Mouse (Mus musculus) adrenal gland, postnatal 10 days (tissue): ENCODE data around the gene Prdm16. TPM values are rescaled to one million over a fixed set of nuclear protein-coding genes. Genes with fewer than 3 reads are reported as not detected.

Experiments used
- DNase-seq: peaks from one replicate; pipeline ENCODE4 v3.0.0; 2021; ENCODE audit warnings: mixed read lengths
- total RNA-seq, 2 experiments: library from RNA; stranded (reverse); gene quantifications; 2 replicates each; pipeline ENCODE4 v1.2.3; 2021

Prdm16 gene
- total RNA-seq, 2 experiments from 2014 or later: 9.0 to 17.8 TPM

DNA sequence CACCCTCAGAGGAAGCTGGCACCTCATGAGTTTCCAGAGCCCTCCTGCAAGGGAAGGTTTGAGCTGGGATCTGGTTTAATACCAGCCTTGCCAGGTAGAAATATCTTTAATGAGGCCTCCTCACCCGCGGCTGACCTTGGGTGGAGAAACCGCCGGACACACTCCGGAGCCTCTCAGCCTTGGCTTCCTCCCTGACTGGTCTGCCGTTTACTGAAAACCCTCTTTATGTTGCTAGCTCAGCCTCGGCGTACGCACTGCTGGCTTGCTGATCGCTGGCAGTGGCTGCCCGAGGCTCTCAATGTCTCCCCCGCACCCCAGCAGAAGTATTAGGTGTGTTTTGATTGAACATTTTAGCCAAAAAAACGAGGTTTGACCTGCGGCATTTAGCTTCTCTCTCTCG lies 156.5 kb downstream of the Prdm16 start:
- DNase-seq: no peak

DNA sequence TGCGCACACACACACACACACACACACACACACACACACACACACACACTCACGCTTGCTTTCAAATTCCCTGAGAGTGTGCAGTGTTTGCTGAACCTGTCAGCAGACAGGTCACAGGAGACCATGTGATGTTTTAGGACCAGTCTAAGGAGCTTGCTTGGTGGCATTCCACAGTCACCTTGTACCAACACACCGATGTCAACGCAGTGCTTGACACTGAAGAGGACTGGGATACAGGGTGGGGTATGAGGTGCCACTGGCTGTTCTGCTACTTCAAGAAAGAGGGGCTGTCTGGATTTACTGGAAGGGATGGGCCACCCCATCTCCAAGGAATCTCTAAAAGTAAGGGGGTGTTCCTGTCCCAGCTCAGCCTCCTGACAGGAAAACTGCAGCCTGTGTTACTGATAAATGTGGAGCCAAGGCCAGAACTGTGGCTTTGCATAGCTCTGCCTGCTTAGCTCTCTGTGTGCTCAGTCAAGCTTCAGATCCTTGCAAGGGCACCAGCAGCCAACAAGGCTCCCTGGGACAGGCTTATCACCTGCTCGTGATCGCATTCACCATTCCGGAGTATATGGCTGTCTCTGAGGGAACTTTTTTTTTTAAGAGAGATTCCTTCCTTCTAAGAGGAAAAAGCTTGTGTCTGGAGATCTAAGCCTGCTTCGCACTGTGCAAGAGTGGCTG lies 157.6 kb downstream of the Prdm16 start:
- no peak for DNase-seq

DNA sequence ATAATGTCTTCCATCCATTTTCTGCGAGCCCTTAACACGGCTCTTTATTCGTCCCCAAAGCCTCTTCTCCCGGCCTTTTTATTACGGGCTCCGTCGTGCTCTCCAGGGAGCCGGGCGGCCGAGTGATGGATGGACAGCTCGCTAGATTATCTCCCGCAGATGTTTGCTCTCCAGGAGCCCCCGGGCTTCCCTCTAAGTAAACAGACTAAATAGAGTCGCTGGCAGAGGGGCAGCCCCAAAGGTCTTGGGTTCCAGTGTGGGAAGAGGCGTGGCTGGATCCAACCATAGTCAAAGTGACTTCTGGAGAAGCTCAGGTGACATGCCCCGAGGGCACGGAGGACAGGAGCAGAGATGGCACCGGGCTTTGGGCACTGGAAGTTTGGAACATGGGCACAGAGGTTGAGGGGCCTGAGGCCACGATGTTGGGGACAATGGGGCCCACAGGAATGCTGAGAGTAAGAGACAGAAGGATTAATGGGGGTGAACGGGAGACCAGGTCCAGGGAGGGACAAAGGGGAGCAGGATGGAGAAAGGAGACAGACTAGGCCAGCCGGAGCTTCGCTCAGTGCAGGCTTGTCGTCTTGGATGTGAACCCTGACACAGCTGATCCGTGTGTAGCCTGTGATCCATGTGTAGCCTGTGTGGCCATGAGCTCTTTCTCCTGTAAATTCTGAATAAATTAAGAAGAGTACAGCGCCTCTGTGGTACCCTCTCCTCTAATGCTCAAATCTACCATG lies 162.9 kb downstream of the Prdm16 start:
- no peak for DNase-seq

DNA sequence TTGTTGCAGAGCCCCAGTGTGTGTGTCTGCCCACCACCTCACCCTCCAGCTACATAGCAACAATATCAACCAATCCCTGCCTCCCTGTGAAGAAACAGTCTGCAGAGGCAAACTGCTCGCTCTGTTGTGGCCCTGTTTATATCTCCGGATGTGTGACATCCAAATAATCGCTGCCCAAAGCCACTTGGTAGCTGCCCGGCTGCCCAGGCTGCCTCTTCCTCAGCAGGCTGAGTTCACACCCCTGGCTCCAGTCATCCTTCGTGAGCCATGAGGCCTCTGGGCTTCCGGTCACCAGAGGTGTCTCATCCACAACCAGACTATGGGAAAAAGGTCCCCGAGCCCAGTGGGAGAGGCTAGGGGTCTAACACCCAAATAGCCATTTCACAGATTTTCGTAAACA lies 164.1 kb downstream of the Prdm16 start:
- DNase-seq: no peak

DNA sequence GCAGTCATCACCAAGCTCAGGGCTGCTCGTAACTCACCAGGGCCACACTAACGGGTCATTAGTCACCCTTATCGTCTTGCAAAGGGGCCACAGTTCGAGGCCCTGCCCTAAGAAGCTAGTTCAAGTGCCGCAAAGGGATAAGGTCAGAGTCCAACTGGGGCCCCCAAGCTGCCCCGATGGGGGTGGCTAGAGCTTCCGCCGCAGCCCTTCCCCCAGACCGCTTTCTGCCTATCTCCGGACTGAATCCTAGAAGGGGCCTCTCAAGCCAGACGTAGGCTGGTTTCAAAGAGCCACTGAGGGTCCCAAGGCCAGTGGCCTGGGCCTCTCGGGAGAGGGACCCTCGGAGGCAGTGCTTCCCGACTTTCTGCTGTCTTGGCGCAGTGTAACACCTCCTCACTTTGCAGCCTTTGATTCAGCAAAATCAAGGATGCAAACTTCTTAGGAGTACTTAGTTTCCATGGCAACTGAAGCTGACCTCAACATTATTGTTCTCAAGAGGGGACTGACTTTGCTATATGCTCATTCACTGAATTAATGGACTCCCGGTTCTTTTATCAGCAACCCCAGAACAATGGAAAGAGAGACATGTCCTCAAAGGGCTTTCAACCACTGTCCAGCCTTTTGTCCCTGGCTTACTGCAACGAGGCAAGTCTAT lies 165.1 kb downstream of the Prdm16 start:
- DNase-seq: no peak

DNA sequence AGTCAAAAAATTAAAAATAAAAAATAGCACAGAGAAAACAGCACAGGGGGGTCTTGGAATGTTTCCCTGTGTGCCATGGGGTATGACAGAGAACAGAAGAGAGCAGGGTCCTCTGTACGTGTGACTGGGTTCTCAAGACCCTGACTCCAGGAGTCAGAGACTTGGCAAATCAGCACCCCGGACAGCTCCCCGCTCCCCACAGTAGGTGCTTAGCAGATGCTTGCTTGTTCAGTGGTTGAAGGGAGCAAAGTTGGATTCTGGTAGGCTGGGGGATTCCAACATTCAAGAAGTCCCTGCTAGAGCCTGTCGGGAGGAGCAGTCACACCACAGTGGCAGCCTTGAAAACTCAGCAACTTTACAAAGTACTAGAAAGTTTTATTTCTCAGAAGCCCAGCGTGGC lies 170.4 kb downstream of the Prdm16 start:
- DNase-seq: peak; percentile 63

DNA sequence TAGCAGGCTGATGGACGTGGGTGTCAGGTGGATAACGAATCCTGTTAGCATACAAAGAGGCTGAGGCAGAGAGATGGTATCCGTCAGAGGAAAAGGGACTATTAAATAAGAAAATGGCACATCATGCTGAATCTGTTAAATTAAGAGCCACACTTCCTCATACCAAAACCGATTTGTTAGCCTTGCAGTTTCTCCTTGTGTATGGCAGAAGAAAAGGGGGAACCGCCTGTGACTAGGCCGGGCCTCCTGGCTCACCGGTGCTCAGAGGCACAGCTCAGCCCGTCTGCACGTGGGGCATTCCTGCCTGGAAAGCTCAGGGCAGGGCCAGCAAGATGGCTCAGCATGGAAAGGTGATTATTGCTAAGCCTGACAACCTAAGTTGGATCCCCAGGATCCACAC lies 171.6 kb downstream of the Prdm16 start:
- DNase-seq: no peak

DNA sequence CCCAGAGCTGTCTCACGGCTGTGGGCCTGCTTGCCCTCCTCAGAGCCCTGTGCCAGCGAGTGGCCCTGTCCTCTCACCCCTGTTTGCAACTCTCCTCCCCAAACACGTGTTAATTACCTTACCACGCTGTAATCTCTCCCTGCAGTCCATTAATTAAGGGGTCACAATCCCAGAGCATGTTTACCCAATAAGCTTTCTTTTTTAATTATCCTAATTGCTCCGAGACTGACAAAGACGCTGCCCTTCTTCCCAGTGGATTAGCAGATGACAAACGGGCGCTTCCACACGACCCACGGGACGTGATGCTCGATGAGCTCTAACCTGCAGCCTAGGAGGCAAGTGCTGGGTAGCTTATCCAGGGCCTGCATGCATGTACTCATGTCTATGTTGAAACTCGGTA lies 176.7 kb downstream of the Prdm16 start:
- no peak for DNase-seq

DNA sequence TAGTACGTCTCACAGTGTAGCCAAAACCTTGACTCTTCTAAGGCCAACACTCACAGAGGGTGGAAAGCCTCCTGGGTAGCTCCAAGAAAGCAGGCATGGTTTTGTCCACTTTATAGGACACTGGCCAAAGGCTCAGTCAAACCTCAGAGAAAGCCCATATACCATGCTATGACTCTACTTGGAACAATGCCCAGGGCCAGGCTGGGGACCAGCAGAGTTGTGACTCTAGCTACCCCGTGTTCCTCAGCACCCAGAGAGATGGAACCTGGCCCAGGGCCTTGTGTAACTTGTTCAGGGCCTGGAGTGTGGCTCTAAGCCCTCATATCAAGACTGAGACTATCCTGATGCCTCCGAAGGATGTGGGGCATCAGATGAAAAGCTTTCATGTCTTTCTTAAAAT lies 178.9 kb downstream of the Prdm16 start:
- DNase-seq: peak; percentile 57

DNA sequence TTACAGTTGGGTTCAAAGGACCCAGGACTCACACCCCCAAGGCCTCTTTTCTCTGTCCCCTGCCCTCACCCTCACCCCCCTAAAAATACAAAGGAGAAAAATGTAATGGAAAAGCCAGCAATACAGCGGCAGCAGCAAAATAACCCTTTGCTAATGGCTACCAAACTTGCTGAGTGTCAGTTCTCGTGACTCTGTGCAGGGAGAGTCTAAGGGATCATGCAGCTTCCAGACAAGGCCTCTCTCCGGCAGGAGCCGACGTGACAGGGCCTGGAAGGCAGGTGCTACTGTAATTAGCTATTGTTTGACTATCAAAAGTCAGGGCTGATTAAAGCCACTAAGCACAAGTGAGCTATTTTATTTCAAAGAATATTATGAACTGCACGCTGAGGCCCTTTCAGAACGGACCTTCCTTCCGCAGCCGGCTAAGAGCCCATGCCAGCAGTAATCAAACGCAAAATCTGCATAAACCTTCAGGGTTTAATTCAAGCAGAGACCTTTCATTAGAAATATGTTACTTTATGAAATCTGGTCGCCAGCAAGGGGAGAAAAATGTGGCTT lies 180.3 kb downstream of the Prdm16 start:
- no peak for DNase-seq

DNA sequence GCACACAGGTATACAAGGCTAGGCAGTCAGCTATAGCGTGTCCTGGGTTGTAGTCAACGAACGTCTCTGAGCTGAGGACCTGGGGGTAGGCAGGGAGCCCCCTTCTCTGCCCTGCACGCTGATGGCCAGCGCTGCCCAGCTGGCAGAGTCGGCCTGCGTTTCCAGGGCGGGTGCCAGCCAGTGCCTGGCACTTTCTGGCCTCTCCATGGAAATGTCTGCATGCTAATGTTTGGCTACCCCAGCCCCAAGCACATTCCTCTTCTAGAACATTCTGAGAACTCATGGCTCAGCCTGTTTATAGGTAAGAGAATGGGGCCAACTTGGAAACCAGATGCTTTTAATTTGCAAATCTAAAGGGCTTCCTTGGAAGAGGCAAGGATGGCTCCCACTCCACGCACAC lies 186.2 kb downstream of the Prdm16 start:
- DNase-seq: peak; percentile 20

DNA sequence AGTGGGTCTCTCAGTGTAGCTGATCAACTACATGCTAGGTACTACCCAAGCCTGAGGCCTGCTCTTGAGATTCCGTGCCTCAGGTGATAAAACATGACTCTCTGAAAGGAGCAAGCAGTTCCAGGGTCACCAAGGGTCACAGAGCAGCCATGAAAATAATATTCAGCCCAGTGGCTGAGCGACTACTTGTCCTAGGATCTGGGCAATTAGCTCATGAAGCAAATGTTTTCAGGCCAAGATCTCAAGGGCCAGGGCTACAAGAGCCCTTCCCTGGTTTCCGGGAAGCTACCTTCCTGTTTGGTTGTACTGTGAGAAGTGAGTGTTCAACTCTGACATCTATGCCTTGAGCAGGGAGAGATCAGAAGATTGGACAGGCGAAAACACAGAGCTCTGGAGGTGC lies 186.6 kb downstream of the Prdm16 start:
- no peak for DNase-seq

DNA sequence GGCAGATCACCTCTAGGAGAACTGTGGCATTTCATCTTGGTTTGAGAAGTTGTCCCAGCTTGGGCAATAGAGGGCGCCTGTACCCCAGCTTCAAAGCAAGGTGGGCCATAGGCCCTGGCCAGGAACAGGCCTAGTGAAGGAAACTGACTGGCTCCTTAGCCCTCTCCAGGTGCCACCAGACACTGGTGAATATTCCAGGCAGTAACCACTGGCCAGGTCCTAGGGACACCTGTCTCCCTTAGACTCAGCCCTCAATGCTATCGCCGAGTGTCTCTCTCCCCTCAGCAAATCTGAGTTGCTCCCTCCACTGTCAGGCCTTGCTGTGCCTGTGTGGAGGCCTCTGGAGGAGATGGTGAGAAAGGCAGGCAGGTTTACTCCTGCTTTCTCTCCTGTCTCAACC lies 187.3 kb downstream of the Prdm16 start:
- peak; percentile 51 for DNase-seq

DNA sequence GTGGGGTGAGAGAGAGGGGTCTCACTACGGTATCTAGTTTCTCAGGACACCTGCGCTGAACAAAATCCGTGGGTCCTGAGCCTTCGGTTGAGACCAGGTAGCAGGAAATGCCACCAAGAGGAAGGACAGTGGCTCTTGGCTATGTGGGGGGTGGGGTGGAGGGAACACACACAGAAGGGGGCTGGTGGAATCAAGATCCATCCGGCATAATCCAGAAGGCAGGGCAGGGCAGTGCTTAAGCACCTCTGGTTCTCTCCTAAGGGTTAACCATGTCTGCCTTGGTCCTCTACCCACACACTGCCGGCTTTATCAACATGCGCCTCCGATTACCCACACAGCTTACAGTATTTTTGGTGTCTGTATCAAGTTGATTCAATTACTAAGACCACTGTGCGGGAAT lies 191.0 kb downstream of the Prdm16 start:
- DNase-seq: no peak

DNA sequence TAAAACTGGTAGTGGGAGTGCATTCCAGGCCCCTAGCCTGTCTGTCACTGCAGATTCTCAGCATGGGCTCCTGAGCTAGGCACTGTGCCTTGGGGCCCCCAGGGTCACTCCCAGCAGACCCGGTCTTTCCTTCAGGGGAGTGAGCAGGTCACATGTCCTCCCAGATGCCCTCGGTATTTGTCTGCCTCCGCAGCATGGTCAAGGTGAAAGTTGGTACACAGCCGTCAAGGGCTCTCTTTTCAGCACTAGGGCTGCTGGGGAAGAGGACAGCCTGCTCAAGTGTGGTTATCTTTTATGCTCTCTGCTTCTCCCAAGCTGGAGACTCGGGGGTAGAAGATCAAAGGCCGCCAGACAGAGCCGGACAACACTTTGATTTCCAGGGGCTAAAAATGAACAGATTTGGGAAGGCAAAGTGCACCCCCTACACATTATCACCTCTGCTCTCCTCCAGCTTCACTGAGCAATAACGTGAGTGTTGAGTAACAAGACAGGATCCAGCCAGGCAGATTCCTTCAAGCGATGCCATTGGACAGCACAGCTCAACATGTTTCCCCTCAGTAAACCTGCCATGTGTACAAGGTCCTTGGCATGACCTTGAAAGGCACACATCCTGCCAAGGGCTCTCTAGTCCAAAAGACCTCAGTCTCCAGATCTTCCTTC lies 193.9 kb downstream of the Prdm16 start:
- no peak for DNase-seq

DNA sequence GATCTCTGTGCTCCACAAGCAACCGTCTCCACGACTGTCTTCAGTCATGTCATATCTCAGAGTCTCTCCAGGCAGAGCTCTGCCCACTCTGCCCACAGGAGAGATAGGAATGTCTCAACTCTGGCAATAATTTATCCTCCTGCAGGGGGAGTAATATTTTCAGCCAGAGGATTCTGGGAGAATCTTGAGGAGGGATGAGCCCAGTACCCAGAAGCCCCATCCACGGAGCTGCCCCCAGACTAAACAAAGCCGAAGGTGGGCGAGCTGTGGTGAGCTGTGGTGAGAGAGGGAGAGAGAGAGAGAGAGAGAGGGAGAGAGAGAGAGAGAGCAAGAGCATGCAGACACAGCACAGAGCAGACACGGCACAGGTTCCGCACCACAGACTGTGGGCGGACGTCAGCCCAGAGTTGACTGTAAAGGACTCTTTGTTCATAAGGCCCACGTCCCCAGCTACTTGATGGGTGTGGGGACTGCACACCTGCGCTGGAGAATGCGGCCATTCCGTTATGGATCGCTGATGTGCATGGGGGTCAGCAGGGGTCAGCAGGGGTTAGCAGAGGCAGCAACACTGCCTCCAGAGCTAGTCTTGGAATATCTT lies 197.1 kb downstream of the Prdm16 start:
- DNase-seq: no peak

DNA sequence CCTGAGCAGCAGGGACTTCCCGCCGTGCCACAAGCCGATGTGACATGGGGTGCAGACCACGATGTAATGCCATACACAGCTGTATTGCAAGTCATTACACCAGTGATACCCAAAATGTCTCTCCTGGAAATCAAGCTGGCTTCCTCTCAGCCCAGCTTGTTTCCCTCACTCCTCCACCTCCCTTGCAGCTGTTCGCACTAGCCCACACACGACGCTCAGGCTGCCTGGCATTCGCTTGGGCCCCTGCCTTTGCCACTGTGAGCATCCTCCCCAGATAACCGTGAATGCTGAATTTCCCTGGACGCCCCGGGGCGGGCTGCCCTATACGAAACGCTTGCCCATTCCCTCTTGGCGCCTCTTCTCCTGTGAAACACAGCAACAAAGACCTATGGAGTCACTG lies 198.1 kb downstream of the Prdm16 start:
- DNase-seq: no peak

DNA sequence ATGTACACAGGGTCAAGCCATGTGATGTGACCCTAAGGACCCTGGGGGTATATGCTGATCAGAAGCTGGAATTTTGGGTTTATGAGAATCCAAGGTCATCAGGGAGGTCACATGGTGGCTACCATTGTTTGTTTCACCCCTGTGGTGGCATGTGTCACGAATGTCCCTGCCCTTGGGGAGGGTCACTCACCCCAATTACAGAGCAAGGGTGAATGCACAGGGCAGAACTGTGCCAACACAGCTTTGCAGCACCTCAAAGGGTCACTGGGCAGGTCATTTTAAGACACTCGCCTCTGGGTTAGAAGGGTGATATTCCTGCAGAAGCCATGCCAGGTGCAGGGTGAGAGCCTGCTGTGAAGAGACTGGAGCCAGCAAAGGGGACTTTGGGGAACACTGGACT lies 206.9 kb downstream of the Prdm16 start:
- DNase-seq: no peak

DNA sequence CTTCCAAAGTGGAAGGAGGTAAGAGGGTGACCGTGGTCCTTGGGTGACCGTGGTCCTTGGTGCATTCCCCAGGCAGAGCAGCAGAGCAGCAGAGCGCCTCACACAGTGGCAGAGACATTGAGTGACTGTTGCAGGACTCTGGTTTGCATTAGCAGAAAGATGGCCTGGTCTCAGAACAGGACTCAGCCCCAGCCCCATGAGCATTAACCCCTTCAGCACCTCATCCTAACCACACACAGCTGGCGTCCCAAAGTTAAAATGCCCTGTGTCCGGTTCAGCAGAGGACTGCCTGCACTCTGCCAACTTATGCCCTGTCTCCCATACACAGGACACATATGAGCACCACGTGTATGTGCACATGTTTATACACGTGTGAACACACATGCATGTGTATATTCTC lies 209.8 kb downstream of the Prdm16 start:
- no peak for DNase-seq

DNA sequence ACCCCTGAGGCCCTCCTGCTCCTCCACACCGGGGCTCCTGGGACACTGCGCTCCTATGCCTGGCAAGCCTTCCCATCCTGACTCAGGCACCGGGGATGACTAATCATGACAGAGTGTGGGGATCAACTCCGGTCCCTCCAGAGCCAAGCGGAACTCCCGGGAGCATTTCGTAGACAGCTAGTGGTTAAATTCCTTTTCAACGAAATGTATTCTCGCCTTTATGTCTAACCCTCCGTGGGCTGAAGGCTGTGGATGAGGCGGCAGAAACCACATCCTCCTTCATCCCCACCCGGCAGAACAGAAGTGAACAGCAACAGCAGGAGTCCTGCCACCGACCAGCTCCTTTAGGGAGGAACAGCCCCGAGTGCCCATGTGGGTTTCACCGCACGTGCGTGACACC lies 211.4 kb downstream of the Prdm16 start:
- peak; percentile 60 for DNase-seq

DNA sequence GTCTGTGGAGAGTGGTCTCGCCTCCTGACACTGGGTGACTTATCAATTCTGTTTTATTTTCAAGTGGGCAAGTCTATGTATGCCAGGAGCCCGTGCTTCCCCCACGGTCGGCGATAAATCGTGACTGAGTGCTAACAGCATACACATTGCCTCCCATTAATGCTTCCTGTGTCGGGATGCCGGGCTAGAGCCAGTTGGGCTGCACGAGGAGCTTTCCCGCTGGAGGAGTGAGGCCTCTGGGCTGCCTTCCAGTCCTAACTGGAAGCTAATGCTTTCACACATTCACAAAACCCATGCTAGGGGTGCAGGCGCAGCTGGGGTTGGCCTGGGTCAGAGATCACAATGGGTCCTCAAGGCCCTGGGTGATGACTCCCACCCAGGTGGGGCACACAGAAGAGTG lies 212.0 kb downstream of the Prdm16 start:
- no peak for DNase-seq

DNA sequence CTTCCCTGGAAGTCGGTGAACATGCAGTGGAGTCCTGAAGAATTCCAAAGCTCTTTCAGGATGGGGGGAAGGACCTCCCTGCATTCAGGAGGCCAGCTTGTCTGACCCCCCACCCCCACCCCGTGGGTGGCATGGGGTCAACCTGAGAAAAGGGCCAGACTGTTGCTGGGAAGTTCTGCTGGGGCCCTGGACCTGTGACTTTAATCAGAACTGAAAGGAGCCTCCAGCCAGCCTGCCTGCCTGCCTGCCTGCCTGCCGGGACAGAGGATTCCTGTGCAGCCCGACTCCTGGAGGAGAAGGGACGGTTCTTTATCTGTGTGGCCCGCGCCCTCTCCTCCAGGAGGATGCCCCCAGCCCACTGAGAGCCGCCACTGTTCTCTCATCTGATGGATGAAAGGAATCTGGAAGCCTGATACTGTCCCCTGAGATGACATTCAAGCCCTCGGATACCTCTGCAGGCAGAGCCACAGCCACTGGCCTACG lies 214.2 kb downstream of the Prdm16 start:
- DNase-seq: no peak
